Mouse (Mus musculus): Measurements from ENCODE around the gene Polr3a.

GRCm38 (mm10) chr14:24496507-24496906 is 9.6 kb upstream of the Polr3a start:
- no peak for TF ChIP-seq POLR2A (IDR thresholded peaks at IDR 0.05; ENCODE audit: control insufficient read depth, low read depth, low read length)
- no peak for TF ChIP-seq CTCF (IDR thresholded peaks at IDR 0.05; ENCODE audit: control insufficient read depth, insufficient read depth, insufficient replicate concordance, low read depth, low read length)
